Comparison of ENCODE assay signal across 11 mouse cellular contexts in the genomic region with DNA sequence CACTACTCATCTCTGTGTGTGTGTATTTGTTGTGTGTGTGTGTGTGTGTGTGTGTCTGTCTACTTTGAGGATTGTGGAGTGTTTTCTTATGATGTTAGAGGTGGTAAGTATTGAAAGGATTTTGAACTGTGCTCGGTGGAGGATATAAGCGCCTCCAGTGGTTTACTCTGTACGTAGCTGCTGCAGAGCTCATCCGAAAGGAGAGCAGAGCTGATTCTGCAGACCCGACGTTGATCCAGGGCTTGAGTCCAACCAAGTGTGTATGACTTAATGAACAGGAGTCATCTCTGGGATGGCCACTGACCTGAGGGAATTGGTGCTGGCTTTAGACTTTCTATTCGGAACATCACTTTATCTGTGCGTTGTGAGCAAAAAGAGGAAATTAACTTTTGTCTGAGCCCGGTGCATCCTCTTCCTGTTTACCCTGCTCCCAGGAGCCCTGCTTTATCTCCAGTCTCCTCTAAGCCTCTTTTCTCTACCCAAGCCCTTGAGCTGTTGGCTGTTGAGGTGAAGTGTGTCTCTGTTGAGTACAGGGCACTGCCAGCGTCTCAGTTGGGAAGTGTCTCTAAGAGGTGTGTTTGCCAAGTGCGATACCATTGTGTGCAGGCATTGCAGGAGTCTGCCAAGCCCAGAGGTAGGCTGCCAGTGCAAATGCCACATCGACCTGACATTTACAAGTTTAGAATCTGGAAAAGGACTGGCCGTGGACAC. TPM values are rescaled to one million over a fixed set of nuclear protein-coding genes. Genes with fewer than 3 reads are reported as not detected.
DNase-seq lines count a peak whose midpoint lies in the region; ATAC-seq and TF ChIP-seq lines count a peak whose summit lies in the region.
"Had no signal": no experiment of that assay in that cellular context is flagged by ENCODE, and none has a peak within 500 bp of the region (broad histone marks: within the 10 kb centered on the region; RNA-seq: fewer than 3 reads in every experiment).

No protein-coding gene starts in this region.

- no peak for TF ChIP-seq CTCF in liver, adult 2 months (IDR thresholded peaks at IDR 0.05; ENCODE audit: low read depth, low read length)

- H3K36me3 ChIP-seq in liver, adult 2 months (ENCODE audit: control insufficient read depth, insufficient read depth, low read length), result no peaks in the 10 kb centered on the region
- no peaks in the 10 kb centered on the region for H3K36me3 ChIP-seq in liver, embryonic 16.5 days (ENCODE audit: control insufficient read depth, insufficient read depth)

- 0 out of 2 replicates have a peak, but pooled peaks have one; percentile 32 for ATAC-seq in liver, embryonic 16.5 days (ENCODE audit: low read depth)

- H3K4me3 ChIP-seq in liver, adult 2 months (ENCODE audit: insufficient read depth, low read depth, low read length), result no peak overlapping the region
- peak overlapping the region; percentile 9; the same call in 1 of the 2 replicates for H3K4me3 ChIP-seq in liver, embryonic 16.5 days (ENCODE audit: low read depth, low read length)
- H3K4me3 ChIP-seq: embryonic facial prominence, embryonic 12.5 days; limb, embryonic 12.5 days; neural tube, embryonic 13.5 days had no signal

- no peaks in the 10 kb centered on the region for H3K9me3 ChIP-seq in liver, embryonic 16.5 days (replicated peaks; ENCODE audit: control insufficient read depth, low read length)
- H3K9me3 ChIP-seq: embryonic facial prominence, embryonic 12.5 days; limb, embryonic 12.5 days; neural tube, embryonic 13.5 days had no signal

- 0 out of 2 replicates have a peak overlapping the region, but pooled peaks have one; percentile 30 for H3K4me2 ChIP-seq in liver, embryonic 16.5 days (ENCODE audit: low read depth, low read length)
- H3K4me2 ChIP-seq: embryonic facial prominence, embryonic 12.5 days; limb, embryonic 12.5 days; neural tube, embryonic 13.5 days had no signal

- peak overlapping the region; percentile 11; the same call in 1 of the 2 replicates for H3K27ac ChIP-seq in liver, adult 2 months (replicated peaks; ENCODE audit: insufficient read depth, low read depth, low read length)
- peak overlapping the region; percentile 33; the same call in 1 of the 2 replicates for H3K27ac ChIP-seq in liver, embryonic 16.5 days (ENCODE audit: low read length)
- H3K27ac ChIP-seq: embryonic facial prominence, embryonic 12.5 days; limb, embryonic 12.5 days; neural tube, embryonic 13.5 days had no signal

- H3K79me2 ChIP-seq in liver, adult 2 months (ENCODE audit: control insufficient read depth, insufficient read depth, low read length), result no peaks in the 10 kb centered on the region

- no peaks in the 10 kb centered on the region for H3K27me3 ChIP-seq in liver, adult 2 months (ENCODE audit: control insufficient read depth, insufficient read depth, low read length)
- H3K27me3 ChIP-seq in liver, embryonic 16.5 days (ENCODE audit: control insufficient read depth, insufficient read depth, low read depth, low read length), result no peaks in the 10 kb centered on the region
- H3K27me3 ChIP-seq: embryonic facial prominence, embryonic 12.5 days; limb, embryonic 12.5 days; neural tube, embryonic 13.5 days had no signal

- peaks cover 18% of the 10 kb centered on the region for H3K4me1 ChIP-seq in liver, adult 2 months (ENCODE audit: control insufficient read depth, insufficient read depth, low read length)
- peaks cover 6% of the 10 kb centered on the region; the same call in 1 of the 2 replicates for H3K4me1 ChIP-seq in liver, embryonic 16.5 days (ENCODE audit: control insufficient read depth, low read depth, low read length)
- H3K4me1 ChIP-seq: embryonic facial prominence, embryonic 12.5 days; neural tube, embryonic 13.5 days had no signal

- peak; percentile 87 for DNase-seq in liver, adult 2 months (ENCODE audit: extremely low read depth, low read depth, low spot score)
- no peak for DNase-seq in liver
- peak; percentile 48 to 55 for DNase-seq in cerebellum, postnatal 36 days
- DNase-seq in thymus, postnatal 14 days, result peak; percentile 25
- DNase-seq in adrenal gland, postnatal 4 days (ENCODE audit: low spot score in 2 of 2), result no peak
- DNase-seq in layer of hippocampus, postnatal 14 days (ENCODE audit: low spot score in 2 of 2), result no peak
- no peak for DNase-seq in embryo, embryonic 10 days (ENCODE audit: low spot score)

- no peak overlapping the region for H3K9ac ChIP-seq in liver, adult 2 months (ENCODE audit: low read depth, low read length)
- H3K9ac ChIP-seq in liver, embryonic 16.5 days (ENCODE audit: low read depth, low read length), result no peak overlapping the region
- H3K9ac ChIP-seq: embryonic facial prominence, embryonic 12.5 days; limb, embryonic 12.5 days; neural tube, embryonic 13.5 days had no signal

- 45% methylated on average over 13 of the region's 13 CpGs for WGBS in liver, adult 2 months
- WGBS in liver, embryonic 16.5 days (ENCODE audit: insufficient replicate concordance), result 33% methylated on average over 13 of the region's 13 CpGs

- TF ChIP-seq POLR2A in liver, adult 2 months (IDR thresholded peaks at IDR 0.05; ENCODE audit: extremely low read depth, insufficient read depth, low read length), result no peak

RNA-seq across cellular contexts. Expression of gene Ppp2r1b, which starts 3.9 kb away (rescaled TPM):
- total RNA-seq in liver, adult 2 months (2014; rRNA removed), result 10.3 and 10.8 TPM in 2 replicates
- polyA plus RNA-seq in liver, adult 2 months (2012; rRNA removed), result 5.2 and 6.5 TPM in 2 replicates
- polyA plus RNA-seq in liver, embryonic 16.5 days (2015; fragmentation: Nextera tagmentation; extraction: Ambion mirVana), result 59.4 and 63.0 TPM in 2 replicates
- 10 to 100 TPM; 35.8 to 35.9 TPM for total RNA-seq in adrenal gland, postnatal 4 days (2021)
- total RNA-seq in layer of hippocampus, postnatal 14 days (2021), result 10 to 100 TPM; 14.3 to 16.8 TPM

Comparison
In these comparisons a context has a peak if more than half of its experiments do, and no peak if none do; other contexts are left out.
1. DNase-seq: peak in liver, adult 2 months (single experiment), cerebellum, postnatal 36 days (2 of 2) and thymus, postnatal 14 days (single experiment); none in liver (single experiment), adrenal gland, postnatal 4 days (0 of 2), layer of hippocampus, postnatal 14 days (0 of 2) and embryo, embryonic 10 days (single experiment).